Mouse (Mus musculus) embryonic fibroblast, embryonic 13.5 days (primary cell): ENCODE data around the gene Sat2.

Experiments
- CTCF ChIP-seq: IDR thresholded peaks from 2 replicates; pipeline ENCODE4 v1.5.1; 2011; ENCODE audit warnings: mild to moderate bottlenecking, control low read depth, low read length, moderate library complexity, borderline replicate concordance; ENCODE audit not compliant: insufficient read depth
- POLR2A ChIP-seq: IDR thresholded peaks from 2 replicates; pipeline ENCODE4 v1.6.1; 2011; ENCODE audit warnings: low read depth, mild to moderate bottlenecking, control low read depth, low read length, moderate library complexity

DNA sequence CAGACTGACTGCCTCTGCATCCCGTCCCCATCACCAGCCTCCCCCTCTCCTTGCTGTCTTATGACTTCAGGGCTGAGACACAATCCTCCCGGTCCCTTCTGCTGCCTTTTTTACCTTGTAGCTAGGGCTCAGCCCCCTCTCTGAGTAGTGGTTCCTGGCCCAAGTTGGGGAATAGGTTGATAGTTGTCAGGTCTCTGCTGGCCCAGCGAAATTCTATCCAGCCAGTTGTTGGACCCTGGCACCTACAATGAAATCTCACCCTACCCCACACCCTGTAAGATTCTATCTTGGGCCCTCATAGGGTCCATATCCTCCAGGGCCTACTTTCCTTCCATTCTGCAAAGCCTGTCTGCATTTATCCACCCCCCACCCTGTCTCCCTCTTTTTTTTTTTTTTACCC, 30.4 kb upstream of the Sat2 start:
- TF ChIP-seq POLR2A (no peak), CTCF (no peak)
